Mouse (Mus musculus) bone marrow, adult 2 months (tissue): ENCODE measurements around the gene Mustn1. TPM values are rescaled to one million over a fixed set of nuclear protein-coding genes. Genes with fewer than 3 reads are reported as not detected.

ENCODE experiments used
- H3K27ac ChIP-seq: fragments of 200-500 bp; 2 replicates; pipeline ENCODE4 v1.5.1; 2012; ENCODE audit warnings: low read depth, mild to moderate bottlenecking, control low read depth, inconsistent platforms, low read length; ENCODE audit not compliant: control insufficient read depth, poor library complexity, insufficient read depth
- H3K4me1 ChIP-seq: fragments of 200-500 bp; 2 replicates; pipeline ENCODE4 v1.6.1; 2011; ENCODE audit warnings: low read length; ENCODE audit not compliant: control insufficient read depth, insufficient read depth
- H3K4me3 ChIP-seq: fragments of 200-500 bp; replicated peaks from 2 replicates; pipeline ENCODE3; 2011; ENCODE audit warnings: mild to moderate bottlenecking, low read depth, low read length, control low read depth; ENCODE audit not compliant: control insufficient read depth
- CTCF ChIP-seq: fragments of 200-500 bp; IDR thresholded peaks from 2 replicates; pipeline ENCODE4 v1.5.1; 2011; ENCODE audit warnings: low read length, control low read depth; ENCODE audit not compliant: control insufficient read depth, insufficient read depth
- POLR2A ChIP-seq: fragments of 200-500 bp; IDR thresholded peaks from 2 replicates; pipeline ENCODE4 v1.6.1; 2011; ENCODE audit warnings: low read depth, mild to moderate bottlenecking, control low read depth, low read length, borderline replicate concordance; ENCODE audit not compliant: control insufficient read depth
- WGBS: fragments of 180-500 bp; shearing (Covaris S2); methylation state at CpG from one replicate; pipeline ENCODE4 v1.1.7; 2018; 5-methylcytosine and 5-hydroxymethylcytosine counted together
- polyA plus RNA-seq: library from polyadenylated mRNA; stranded (reverse); fragments of >200 nt; gene quantifications from 2 replicates; pipeline ENCODE4 v1.2.4, GENCODE M21; 2011; ENCODE audit warnings: low replicate concordance; ENCODE audit not compliant: missing spikeins, insufficient read depth, insufficient read length

Gene Mustn1
- 2.1 and 4.9 TPM in 2 replicates for polyA plus RNA-seq

- Histone ChIP-seq H3K4me3 (no peak within 1 kb of the TSS), H3K27ac (no peak within 1 kb of the TSS), H3K4me1 (peaks cover 4% of the 10 kb centered on the region)
- WGBS = 79% methylated on average over 11 of the region's 11 CpGs
- TF ChIP-seq POLR2A (no peak), CTCF (no peak)
These were observed at the start of gene Mustn1 for GRCm38 (mm10) chr14:30878958-30879571. TSS of gene Mustn1 (plus strand) at chr14:30879200.

- TF ChIP-seq CTCF = no peak
- no peak for TF ChIP-seq POLR2A
These were observed 41.5 kb upstream of the Mustn1 start for GRCm38 (mm10) chr14:30837416-30837996.

GRCm38 (mm10) chr14:30843701-30844100 is 35.3 kb upstream of the Mustn1 start:
- Histone ChIP-seq H3K27ac (no peak overlapping the region), H3K4me3 (no peak overlapping the region), H3K4me1 (no peaks in the 10 kb centered on the region; the same call in 1 of the 2 replicates)
- no peak for TF ChIP-seq CTCF
- no peak for TF ChIP-seq POLR2A
- 92% methylated on average over 3 of the region's 3 CpGs for WGBS

More at GRCm38 (mm10) chr14:30837416-30837996, 41.5 kb upstream of the Mustn1 start:
- Histone ChIP-seq H3K27ac (no peak overlapping the region), H3K4me3 (no peak overlapping the region), H3K4me1 (no peaks in the 10 kb centered on the region)
- 68% methylated on average over 14 of the region's 14 CpGs for WGBS

- Histone ChIP-seq H3K27ac (no peak overlapping the region), H3K4me1 (no peaks in the 10 kb centered on the region; the same call in 1 of the 2 replicates), H3K4me3 (no peak overlapping the region)
- WGBS = 91% methylated on average over 5 of the region's 5 CpGs
- TF ChIP-seq POLR2A = no peak
- no peak for TF ChIP-seq CTCF
These were observed 28.5 kb upstream of the Mustn1 start for GRCm38 (mm10) chr14:30850504-30850903.

GRCm38 (mm10) chr14:30852325-30852724 is 26.7 kb upstream of the Mustn1 start:
- H3K4me3 ChIP-seq = no peak overlapping the region
- TF ChIP-seq POLR2A (no peak), CTCF (no peak)
- no peak overlapping the region for H3K27ac ChIP-seq
- no peaks in the 10 kb centered on the region; the same call in 1 of the 2 replicates for H3K4me1 ChIP-seq
- 84% methylated on average over 5 of the region's 5 CpGs for WGBS

DNA sequence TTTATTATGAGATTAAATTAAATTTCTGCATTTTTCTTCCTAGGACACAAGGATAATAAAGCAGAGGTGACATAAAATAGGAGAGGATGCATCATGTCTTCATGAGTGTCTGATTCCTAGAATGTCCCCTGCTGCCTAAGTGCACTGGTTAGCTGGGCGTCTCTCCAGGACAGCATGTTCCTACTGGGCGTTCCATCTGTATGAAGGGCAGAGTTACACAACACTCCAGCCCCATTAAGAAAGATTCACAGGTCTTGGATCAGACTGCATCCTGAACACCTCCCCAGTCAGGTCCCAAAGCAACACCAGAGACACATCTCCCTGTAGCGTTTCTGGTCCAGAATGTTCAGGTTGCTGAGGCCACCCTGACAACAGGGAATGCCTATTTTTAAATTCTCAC is 23.7 kb upstream of the Mustn1 start:
- TF ChIP-seq CTCF (no peak), POLR2A (no peak)
- 69% methylated on average over 3 of the region's 3 CpGs for WGBS
- no peak overlapping the region for H3K4me3 ChIP-seq
- no peaks in the 10 kb centered on the region for H3K4me1 ChIP-seq
- H3K27ac ChIP-seq = no peak overlapping the region

DNA sequence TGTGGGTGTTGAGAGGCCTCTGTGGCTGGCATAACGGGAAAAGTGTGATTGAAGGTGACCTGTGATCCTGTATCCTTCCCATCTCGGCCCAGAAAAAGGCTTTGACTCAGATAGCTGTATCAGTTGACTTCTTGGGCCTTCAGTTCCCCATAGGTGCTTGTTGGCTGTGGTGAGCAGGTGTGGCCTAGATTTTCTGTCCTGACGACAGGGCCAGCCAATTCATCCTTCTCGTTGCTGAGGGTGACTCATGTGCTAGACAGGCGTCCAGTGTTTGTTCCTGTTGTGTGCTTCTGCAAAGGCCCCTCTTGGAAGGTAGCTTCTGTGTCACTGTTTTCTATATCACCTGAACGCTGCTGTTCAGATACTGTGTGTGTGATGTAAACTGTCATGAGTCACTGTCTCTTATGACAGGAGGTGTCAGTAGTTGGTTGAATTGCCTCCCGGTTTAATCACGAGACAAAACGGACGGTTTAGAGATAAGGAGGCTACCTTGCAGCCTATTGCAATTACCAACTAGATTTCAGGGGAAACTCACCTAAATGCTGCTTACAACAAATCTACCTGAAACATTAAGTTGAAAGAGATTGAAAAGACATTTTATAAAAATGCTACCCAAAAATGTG is 22.0 kb upstream of the Mustn1 start:
- no peak overlapping the region for H3K4me3 ChIP-seq
- WGBS = 70% methylated on average over 10 of the region's 10 CpGs
- no peaks in the 10 kb centered on the region for H3K4me1 ChIP-seq
- no peak for TF ChIP-seq POLR2A
- TF ChIP-seq CTCF = no peak
- no peak overlapping the region for H3K27ac ChIP-seq

DNA sequence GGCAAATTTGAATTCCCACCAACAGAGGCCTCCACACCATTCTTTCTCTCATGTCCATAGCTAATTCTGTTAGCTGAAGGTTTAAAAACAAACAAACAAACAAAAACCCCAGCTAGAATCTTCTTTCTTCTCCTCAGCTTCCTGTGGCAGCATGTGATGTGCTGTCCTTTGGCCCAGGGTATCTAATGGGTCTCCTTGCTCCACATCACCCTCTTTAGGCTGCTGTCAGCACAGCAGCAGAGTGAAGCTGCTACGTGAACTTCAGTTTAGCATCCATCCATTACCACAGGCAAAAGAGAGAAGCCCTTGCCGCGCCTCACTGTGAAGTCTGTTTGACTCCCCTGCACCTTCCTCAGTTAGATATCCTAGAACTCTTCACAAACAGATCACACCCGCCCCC is 21.0 kb upstream of the Mustn1 start:
- no peak overlapping the region for H3K27ac ChIP-seq
- TF ChIP-seq POLR2A (no peak), CTCF (peak; percentile 32; the same call in 1 of the 2 replicates)
- WGBS = 81% methylated on average over 4 of the region's 4 CpGs
- no peak overlapping the region for H3K4me3 ChIP-seq
- H3K4me1 ChIP-seq = no peaks in the 10 kb centered on the region
